Mouse (Mus musculus): ENCODE results near the gene Ap5z1.

GRCm38 (mm10) chr5:142426476-142426875, 37.3 kb upstream of the Ap5z1 start:
- no peak for TF ChIP-seq CTCF (conservative IDR thresholded peaks at IDR 0.05; ENCODE audit: low read length)
- TF ChIP-seq POU5F1 (IDR thresholded peaks at IDR 0.05; ENCODE audit: borderline replicate concordance, low read length), result no peak

All from E14TG2a.4 (cell line).